Mouse (Mus musculus) brain, embryonic 18.5 days (tissue): ENCODE data around the gene Dclk2.

Source experiments
- DNase-seq: peaks from one replicate; pipeline ENCODE4 v3.0.0-alpha.2; 2012; ENCODE audit warnings: low read depth, low spot score

The Dclk2 gene

GRCm38 (mm10) chr3:86759383-86759782 is 161.3 kb downstream of the Dclk2 start:
- DNase-seq: no peak

- no peak for DNase-seq
Observed at GRCm38 (mm10) chr3:86758727-86759126, 161.9 kb downstream of the Dclk2 start.

GRCm38 (mm10) chr3:86756548-86756947 is 164.1 kb downstream of the Dclk2 start:
- DNase-seq: no peak

GRCm38 (mm10) chr3:86754595-86755557 is 165.8 kb downstream of the Dclk2 start:
- no peak for DNase-seq

GRCm38 (mm10) chr3:86754178-86754577 is 166.5 kb downstream of the Dclk2 start:
- DNase-seq: no peak

GRCm38 (mm10) chr3:86750652-86751051 is 170.0 kb downstream of the Dclk2 start:
- no peak for DNase-seq

GRCm38 (mm10) chr3:86745769-86746512 is 174.7 kb downstream of the Dclk2 start:
- DNase-seq: no peak

- no peak for DNase-seq
Observed at GRCm38 (mm10) chr3:86745348-86745747, 175.3 kb downstream of the Dclk2 start.

GRCm38 (mm10) chr3:86739745-86740144 is 180.9 kb downstream of the Dclk2 start:
- no peak for DNase-seq

- no peak for DNase-seq
Observed at GRCm38 (mm10) chr3:86738831-86739230, 181.8 kb downstream of the Dclk2 start.
